Mouse (Mus musculus): Measurements from ENCODE around the gene Wnt2. TPM values are rescaled to one million over a fixed set of nuclear protein-coding genes. Genes with fewer than 3 reads are reported as not detected.

The Wnt2 gene
- total RNA-seq (2023): not detected

GRCm38 (mm10) chr6:18029746-18030656, at the start of gene Wnt2:
Wnt2 (minus strand) TSS chr6:18030585.

Other genes with a start within 250 kb of the Wnt2 start
- gene Asz1, start 78.5 kb upstream of the Wnt2 start, total RNA-seq (2023): not detected
- not detected for gene Cftr, start 140.1 kb upstream of the Wnt2 start, total RNA-seq (2023)